Mouse (Mus musculus) thymus, adult 2 months (tissue): ENCODE measurements at regions not wholly inside any gene's neighbourhood (a gene's known extent, or its start where the extent isn't known, plus 50 kb on each side); places are given as distances from the start of the nearest gene placed in this dataset.

Experiments used
- CTCF ChIP-seq: fragments of 200-500 bp; IDR thresholded peaks from 2 replicates; pipeline ENCODE4 v1.5.1; 2012; ENCODE audit warnings: mild to moderate bottlenecking, control low read depth, low read length, moderate library complexity, borderline replicate concordance; ENCODE audit not compliant: control insufficient read depth, poor library complexity, insufficient read depth; ENCODE audit errors: extremely low read depth
- POLR2A ChIP-seq: fragments of 200-500 bp; IDR thresholded peaks from 2 replicates; pipeline ENCODE4 v1.6.1; 2012; ENCODE audit warnings: mild to moderate bottlenecking, low read length, control low read depth, moderate library complexity; ENCODE audit not compliant: control insufficient read depth, poor library complexity, insufficient read depth; ENCODE audit errors: extremely low read depth

DNA sequence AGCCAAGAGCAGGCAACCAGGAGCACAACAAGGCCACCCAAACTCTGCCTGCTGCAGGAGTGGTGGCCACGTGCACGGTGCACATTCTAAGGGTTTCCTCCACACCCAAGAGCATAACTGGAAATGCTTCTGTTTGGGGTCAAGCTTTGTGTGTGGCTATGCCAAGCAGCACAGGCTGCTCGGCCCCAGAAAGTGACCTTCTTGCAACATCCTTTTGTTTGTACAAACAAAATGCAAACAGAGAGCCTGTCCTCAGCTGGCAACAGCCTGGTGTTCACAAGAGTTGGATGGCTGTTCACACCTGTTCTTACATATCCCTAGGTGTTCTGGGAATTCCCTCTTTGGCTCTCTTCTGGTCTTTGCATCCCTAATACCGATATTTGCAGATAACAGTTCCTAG, 126.8 kb upstream of the Tle4 start:
- no peak for TF ChIP-seq CTCF
- no peak for TF ChIP-seq POLR2A
